Mouse (Mus musculus) heart, embryonic 14.5 days (tissue): Measurements from ENCODE around the gene Slc7a4. TPM values are rescaled to one million over a fixed set of nuclear protein-coding genes. Genes with fewer than 3 reads are reported as not detected.
"Not testable (repeated sequence)": the region's sequence is repeated elsewhere in the genome, so short reads cannot be mapped to it uniquely, and the experiment has no call there.

Source experiments
- ATAC-seq: fragments of 200-750 bp; cut with Nextera tagmentation; 2 replicates; pipeline ENCODE4 v1.8.0; 2017; ENCODE audit warnings: low read depth, moderate TSS enrichment; ENCODE audit not compliant: insufficient number of reproducible peaks, insufficient read depth, low FRiP score
- H3K27ac ChIP-seq, 2 experiments: fragments of 200-500 bp in 1 of 2; fragments of 300-500 bp in 1 of 2; sonication (generic) in 1 of 2; replicated peaks in 1 of 2; 2 replicates each; pipeline ENCODE4 v1.5.1; 2012 to 2014; ENCODE audit warnings: low read depth in 2 of 2, low read length in 2 of 2, control low read depth in 1 of 2, mild to moderate bottlenecking in 1 of 2, mixed read lengths in 1 of 2; ENCODE audit not compliant: control insufficient read depth in 1 of 2, insufficient read depth in 1 of 2
- H3K27me3 ChIP-seq: fragments of 300-500 bp; sonication (generic); 2 replicates; pipeline ENCODE4 v1.6.1; 2014; ENCODE audit warnings: mild to moderate bottlenecking, low read length, control low read depth; ENCODE audit not compliant: control insufficient read depth, insufficient read depth
- H3K36me3 ChIP-seq: fragments of 300-500 bp; sonication (generic); 2 replicates; pipeline ENCODE4 v1.6.1; 2014; ENCODE audit warnings: mild to moderate bottlenecking, control low read depth, low read length, mixed read lengths; ENCODE audit not compliant: control insufficient read depth, insufficient read depth
- H3K4me1 ChIP-seq, 2 experiments: fragments of 200-500 bp in 1 of 2; fragments of 300-500 bp in 1 of 2; sonication (generic) in 1 of 2; 2 replicates each; pipeline ENCODE4 v1.6.1; 2012 to 2014; ENCODE audit warnings: low read length in 2 of 2, control low read depth in 1 of 2, mixed read lengths in 1 of 2; ENCODE audit not compliant: control insufficient read depth in 2 of 2, insufficient read depth in 2 of 2
- H3K4me2 ChIP-seq: fragments of 300-500 bp; sonication (generic); 2 replicates; pipeline ENCODE4 v1.6.1; 2014; ENCODE audit warnings: mild to moderate bottlenecking, low read length
- H3K4me3 ChIP-seq, 2 experiments: fragments of 200-500 bp in 1 of 2; fragments of 300-500 bp in 1 of 2; sonication (generic) in 1 of 2; 2 replicates each; pipeline ENCODE4 v1.5.1; 2012 to 2014; ENCODE audit warnings: low read length in 2 of 2, mild to moderate bottlenecking in 2 of 2, control low read depth in 1 of 2, low read depth in 1 of 2, moderate library complexity in 1 of 2; ENCODE audit not compliant: control insufficient read depth in 1 of 2, insufficient read depth in 1 of 2
- H3K9ac ChIP-seq: fragments of 300-500 bp; sonication (generic); 2 replicates; pipeline ENCODE4 v1.6.1; 2014; ENCODE audit warnings: mild to moderate bottlenecking, low read length
- H3K9me3 ChIP-seq: fragments of 300-500 bp; sonication (generic); 2 replicates; pipeline ENCODE4 v1.6.1; 2016; ENCODE audit warnings: low read length, control low read depth; ENCODE audit not compliant: control insufficient read depth
- WGBS: fragments of 180-500 bp; shearing (Covaris S2); extraction: QIAGEN DNeasy Blood & Tissue Kit; methylation state at CpG from one replicate; pipeline ENCODE4 v1.1.7; 2014; 5-methylcytosine and 5-hydroxymethylcytosine counted together
- polyA plus RNA-seq: library from polyadenylated mRNA; unstranded; fragments of >200 nt; fragmentation: Nextera tagmentation; extraction: Ambion mirVana; gene quantifications from 2 replicates; pipeline ENCODE4 v1.2.1, GENCODE M21; 2014

Slc7a4 gene
- polyA plus RNA-seq, 1 experiment from 2014 or later = 12.8 TPM

- Histone ChIP-seq H3K27ac (no peak overlapping the region), H3K4me3 (no peak overlapping the region), H3K4me1 (peaks cover 2 to 8% of the 10 kb centered on the region in 2 experiments; a peak in 3 of 4 replicates), H3K9me3 (no peaks in the 10 kb centered on the region), H3K36me3 (no peaks in the 10 kb centered on the region), H3K27me3 (no peaks in the 10 kb centered on the region), H3K9ac (no peak overlapping the region), H3K4me2 (no peak overlapping the region)
- WGBS = 78% methylated on average over 5 of the region's 5 CpGs
- no peak for ATAC-seq
Measured at GRCm38 (mm10) chr16:17616212-17616611, 33.2 kb upstream of the Slc7a4 start.

- not testable (repeated sequence) for H3K4me3 ChIP-seq, H3K9me3 ChIP-seq, ATAC-seq, H3K4me2 ChIP-seq, H3K27ac ChIP-seq, H3K9ac ChIP-seq, H3K27me3 ChIP-seq, H3K4me1 ChIP-seq, H3K36me3 ChIP-seq
- WGBS = 86% methylated on average over 6 of the region's 6 CpGs
Measured at GRCm38 (mm10) chr16:17614740-17615139, 31.7 kb upstream of the Slc7a4 start.

- no peak for ATAC-seq
- WGBS = 62% methylated on average over 4 of the region's 4 CpGs
- Histone ChIP-seq H3K9me3 (no peaks in the 10 kb centered on the region), H3K36me3 (no peaks in the 10 kb centered on the region), H3K4me2 (no peak overlapping the region), H3K27ac (no peak overlapping the region), H3K27me3 (no peaks in the 10 kb centered on the region), H3K9ac (no peak overlapping the region), H3K4me3 (no peak overlapping the region), H3K4me1 (no peaks in the 10 kb centered on the region)
Measured at GRCm38 (mm10) chr16:17611383-17611782, 28.4 kb upstream of the Slc7a4 start.

- no peak for ATAC-seq
Measured at GRCm38 (mm10) chr16:17605684-17606083, 22.7 kb upstream of the Slc7a4 start.

GRCm38 (mm10) chr16:17604941-17605340, 21.9 kb upstream of the Slc7a4 start:
- no peak overlapping the region for H3K9ac ChIP-seq

More at GRCm38 (mm10) chr16:17605684-17606083, 22.7 kb upstream of the Slc7a4 start:
- H3K4me2 ChIP-seq = no peak overlapping the region
- no peaks in the 10 kb centered on the region for H3K4me1 ChIP-seq
- no peaks in the 10 kb centered on the region for H3K27me3 ChIP-seq
- WGBS = 57% methylated on average over 5 of the region's 5 CpGs
- no peak overlapping the region for H3K4me3 ChIP-seq
- no peak overlapping the region for H3K9ac ChIP-seq
- H3K36me3 ChIP-seq = no peaks in the 10 kb centered on the region
- no peaks in the 10 kb centered on the region for H3K9me3 ChIP-seq
- H3K27ac ChIP-seq = no peak overlapping the region

GRCm38 (mm10) chr16:17600944-17601562, 18.0 kb upstream of the Slc7a4 start:
- WGBS = 41% methylated on average over 3 of the region's 3 CpGs
- ATAC-seq = no peak
- Histone ChIP-seq H3K9ac (no peak overlapping the region), H3K4me2 (no peak overlapping the region), H3K4me1 (no peaks in the 10 kb centered on the region), H3K27me3 (no peaks in the 10 kb centered on the region), H3K36me3 (no peaks in the 10 kb centered on the region), H3K27ac (no peak overlapping the region), H3K9me3 (no peaks in the 10 kb centered on the region), H3K4me3 (no peak overlapping the region)

More at GRCm38 (mm10) chr16:17604941-17605340, 21.9 kb upstream of the Slc7a4 start:
- H3K27ac ChIP-seq = no peak overlapping the region
- H3K27me3 ChIP-seq = no peaks in the 10 kb centered on the region
- no peaks in the 10 kb centered on the region for H3K9me3 ChIP-seq
- no peaks in the 10 kb centered on the region for H3K4me1 ChIP-seq
- ATAC-seq = no peak
- H3K4me2 ChIP-seq = no peak overlapping the region
- no peaks in the 10 kb centered on the region for H3K36me3 ChIP-seq
- WGBS = 62% methylated on average over 4 of the region's 4 CpGs
- H3K4me3 ChIP-seq = no peak overlapping the region

- Histone ChIP-seq H3K27ac (no peak overlapping the region), H3K9ac (no peak overlapping the region), H3K36me3 (no peaks in the 10 kb centered on the region), H3K4me3 (no peak overlapping the region), H3K27me3 (no peaks in the 10 kb centered on the region), H3K9me3 (peaks cover 4% of the 10 kb centered on the region; the same call in 1 of the 2 replicates), H3K4me1 (no peaks in the 10 kb centered on the region), H3K4me2 (no peak overlapping the region)
- no peak for ATAC-seq
- 26% methylated on average over 2 of the region's 2 CpGs for WGBS
Measured at GRCm38 (mm10) chr16:17590731-17591130, 7.7 kb upstream of the Slc7a4 start.

GRCm38 (mm10) chr16:17584555-17584954, 1.5 kb upstream of the Slc7a4 start:
- no peak overlapping the region for H3K27ac ChIP-seq
- H3K4me2 ChIP-seq = no peak overlapping the region
- H3K27me3 ChIP-seq = no peaks in the 10 kb centered on the region
- H3K9me3 ChIP-seq = peaks cover 4% of the 10 kb centered on the region; the same call in 1 of the 2 replicates
- WGBS = 85% methylated on average over 7 of the region's 7 CpGs
- H3K36me3 ChIP-seq = no peaks in the 10 kb centered on the region
- no peak for ATAC-seq
- no peak overlapping the region for H3K4me3 ChIP-seq
- no peaks in the 10 kb centered on the region for H3K4me1 ChIP-seq
- no peak overlapping the region for H3K9ac ChIP-seq
